Mouse (Mus musculus) heart, embryonic 14.5 days (tissue): ENCODE results near the gene Olfr54. TPM values are rescaled to one million over a fixed set of nuclear protein-coding genes. Genes with fewer than 3 reads are reported as not detected.
"Not testable (repeated sequence)": the region's sequence is repeated elsewhere in the genome, so short reads cannot be mapped to it uniquely, and the experiment has no call there.

Experiments
- ATAC-seq: fragments of 200-750 bp; cut with Nextera tagmentation; 2 replicates; pipeline ENCODE4 v1.8.0; 2017; ENCODE audit warnings: low read depth, moderate TSS enrichment; ENCODE audit not compliant: insufficient number of reproducible peaks, insufficient read depth, low FRiP score
- H3K27ac ChIP-seq, 2 experiments: fragments of 200-500 bp in 1 of 2; fragments of 300-500 bp in 1 of 2; sonication (generic) in 1 of 2; replicated peaks in 1 of 2; 2 replicates each; pipeline ENCODE4 v1.5.1; 2012 to 2014; ENCODE audit warnings: low read depth in 2 of 2, low read length in 2 of 2, control low read depth in 1 of 2, mild to moderate bottlenecking in 1 of 2, mixed read lengths in 1 of 2; ENCODE audit not compliant: control insufficient read depth in 1 of 2, insufficient read depth in 1 of 2
- H3K27me3 ChIP-seq: fragments of 300-500 bp; sonication (generic); 2 replicates; pipeline ENCODE4 v1.6.1; 2014; ENCODE audit warnings: mild to moderate bottlenecking, low read length, control low read depth; ENCODE audit not compliant: control insufficient read depth, insufficient read depth
- H3K36me3 ChIP-seq: fragments of 300-500 bp; sonication (generic); 2 replicates; pipeline ENCODE4 v1.6.1; 2014; ENCODE audit warnings: mild to moderate bottlenecking, control low read depth, low read length, mixed read lengths; ENCODE audit not compliant: control insufficient read depth, insufficient read depth
- H3K4me1 ChIP-seq, 2 experiments: fragments of 200-500 bp in 1 of 2; fragments of 300-500 bp in 1 of 2; sonication (generic) in 1 of 2; 2 replicates each; pipeline ENCODE4 v1.6.1; 2012 to 2014; ENCODE audit warnings: low read length in 2 of 2, control low read depth in 1 of 2, mixed read lengths in 1 of 2; ENCODE audit not compliant: control insufficient read depth in 2 of 2, insufficient read depth in 2 of 2
- H3K4me2 ChIP-seq: fragments of 300-500 bp; sonication (generic); 2 replicates; pipeline ENCODE4 v1.6.1; 2014; ENCODE audit warnings: mild to moderate bottlenecking, low read length
- H3K4me3 ChIP-seq, 2 experiments: fragments of 200-500 bp in 1 of 2; fragments of 300-500 bp in 1 of 2; sonication (generic) in 1 of 2; 2 replicates each; pipeline ENCODE4 v1.5.1; 2012 to 2014; ENCODE audit warnings: low read length in 2 of 2, mild to moderate bottlenecking in 2 of 2, control low read depth in 1 of 2, low read depth in 1 of 2, moderate library complexity in 1 of 2; ENCODE audit not compliant: control insufficient read depth in 1 of 2, insufficient read depth in 1 of 2
- H3K9ac ChIP-seq: fragments of 300-500 bp; sonication (generic); 2 replicates; pipeline ENCODE4 v1.6.1; 2014; ENCODE audit warnings: mild to moderate bottlenecking, low read length
- H3K9me3 ChIP-seq: fragments of 300-500 bp; sonication (generic); 2 replicates; pipeline ENCODE4 v1.6.1; 2016; ENCODE audit warnings: low read length, control low read depth; ENCODE audit not compliant: control insufficient read depth
- WGBS: fragments of 180-500 bp; shearing (Covaris S2); extraction: QIAGEN DNeasy Blood & Tissue Kit; methylation state at CpG from one replicate; pipeline ENCODE4 v1.1.7; 2014; 5-methylcytosine and 5-hydroxymethylcytosine counted together
- polyA plus RNA-seq: library from polyadenylated mRNA; unstranded; fragments of >200 nt; fragmentation: Nextera tagmentation; extraction: Ambion mirVana; gene quantifications from 2 replicates; pipeline ENCODE4 v1.2.1, GENCODE M21; 2014

Olfr54 gene
- polyA plus RNA-seq, 1 experiment from 2014 or later = not detected

GRCm38 (mm10) chr11:51026811-51027210 is 12.8 kb downstream of the Olfr54 start:
- H3K9me3 ChIP-seq, H3K36me3 ChIP-seq, H3K4me3 ChIP-seq, H3K9ac ChIP-seq, H3K27ac ChIP-seq, H3K27me3 ChIP-seq, H3K4me1 ChIP-seq, ATAC-seq, H3K4me2 ChIP-seq: not testable (repeated sequence)
- 73% methylated on average over 11 of the region's 11 CpGs for WGBS

- not testable (repeated sequence) for H3K9ac ChIP-seq, H3K27ac ChIP-seq, H3K27me3 ChIP-seq, H3K4me2 ChIP-seq, H3K4me3 ChIP-seq, H3K4me1 ChIP-seq, ATAC-seq, H3K9me3 ChIP-seq, H3K36me3 ChIP-seq
- 74% methylated on average over 8 of the region's 8 CpGs for WGBS
Observed at GRCm38 (mm10) chr11:51029381-51029780, 15.3 kb downstream of the Olfr54 start.

DNA sequence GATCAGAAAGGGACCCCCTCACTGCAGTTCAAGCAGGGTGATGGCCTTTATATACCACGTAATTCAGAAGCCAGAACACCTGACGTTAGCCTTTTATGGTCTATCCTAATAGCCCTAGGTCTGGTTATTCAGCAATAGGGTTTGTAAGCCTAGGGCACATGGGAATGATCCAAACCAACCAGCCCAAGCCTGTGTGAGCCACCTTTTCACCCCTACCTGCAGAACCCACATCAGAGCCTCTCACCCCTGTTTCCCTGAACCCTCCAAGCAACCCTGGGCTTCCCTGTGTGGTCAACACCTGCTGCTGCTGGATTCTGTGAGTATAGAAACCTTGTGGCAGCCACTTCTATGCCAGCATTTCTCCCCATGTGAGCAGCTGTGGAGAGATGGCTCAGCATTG is 16.2 kb downstream of the Olfr54 start:
- Histone ChIP-seq H3K36me3 (no peaks in the 10 kb centered on the region), H3K4me1 (no peaks in the 10 kb centered on the region), H3K27me3 (no peaks in the 10 kb centered on the region), H3K9me3 (no peaks in the 10 kb centered on the region), H3K27ac (no peak overlapping the region), H3K4me3 (no peak overlapping the region), H3K9ac (no peak overlapping the region), H3K4me2 (no peak overlapping the region)
- ATAC-seq = no peak
- WGBS = 79% methylated on average over 2 of the region's 2 CpGs

- Histone ChIP-seq H3K36me3 (no peaks in the 10 kb centered on the region), H3K4me2 (no peak overlapping the region), H3K9ac (no peak overlapping the region), H3K27ac (no peak overlapping the region), H3K4me3 (no peak overlapping the region), H3K4me1 (peaks cover 0 to 3% of the 10 kb centered on the region in 2 experiments; a peak in 1 of 4 replicates), H3K9me3 (0 out of 2 replicates have a peak, but pooled peaks cover 3% of the 10 kb centered on the region), H3K27me3 (no peaks in the 10 kb centered on the region)
- WGBS = 4% methylated on average over 1 of the region's 1 CpGs
- ATAC-seq = no peak
Observed at GRCm38 (mm10) chr11:51032851-51033250, 18.8 kb downstream of the Olfr54 start.

- H3K4me2 ChIP-seq, H3K4me3 ChIP-seq, H3K27ac ChIP-seq, H3K4me1 ChIP-seq, H3K27me3 ChIP-seq, H3K9ac ChIP-seq, H3K9me3 ChIP-seq, H3K36me3 ChIP-seq, ATAC-seq: not testable (repeated sequence)
Observed at GRCm38 (mm10) chr11:51034141-51034540, 20.1 kb downstream of the Olfr54 start.

- Histone ChIP-seq H3K36me3 (no peaks in the 10 kb centered on the region), H3K9ac (no peak overlapping the region), H3K4me3 (no peak overlapping the region), H3K9me3 (0 out of 2 replicates have a peak, but pooled peaks cover 3% of the 10 kb centered on the region), H3K27ac (no peak overlapping the region), H3K4me1 (peaks cover 0 to 3% of the 10 kb centered on the region in 2 experiments; a peak in 1 of 4 replicates), H3K4me2 (no peak overlapping the region), H3K27me3 (no peaks in the 10 kb centered on the region)
- 30% methylated on average over 2 of the region's 2 CpGs for WGBS
- no peak for ATAC-seq
Observed at GRCm38 (mm10) chr11:51035951-51036350, 21.9 kb downstream of the Olfr54 start.

DNA sequence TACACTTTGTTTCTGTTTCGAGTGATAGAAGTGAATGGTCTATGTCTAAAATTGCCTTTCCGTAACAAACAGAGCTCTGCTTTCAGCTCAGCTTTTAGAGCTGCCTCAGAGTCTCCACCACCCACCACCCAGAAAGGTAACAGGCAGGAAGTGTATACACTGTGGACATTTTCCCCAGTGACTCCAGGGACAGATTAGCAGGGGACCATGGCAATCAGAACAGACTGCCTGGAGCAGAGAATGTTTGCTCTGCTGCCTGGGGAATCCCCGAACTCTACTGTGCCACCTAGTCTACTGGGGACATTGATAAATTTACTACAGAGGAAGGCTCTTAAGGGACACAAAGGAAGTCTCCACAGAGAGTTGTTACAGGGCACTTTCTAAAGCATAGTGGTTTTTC is 30.7 kb downstream of the Olfr54 start:
- not testable (repeated sequence) for H3K4me2 ChIP-seq, H3K36me3 ChIP-seq, H3K27me3 ChIP-seq, ATAC-seq, H3K9me3 ChIP-seq, H3K4me3 ChIP-seq, H3K27ac ChIP-seq, H3K9ac ChIP-seq, H3K4me1 ChIP-seq
- WGBS = 63% methylated on average over 3 of the region's 3 CpGs

DNA sequence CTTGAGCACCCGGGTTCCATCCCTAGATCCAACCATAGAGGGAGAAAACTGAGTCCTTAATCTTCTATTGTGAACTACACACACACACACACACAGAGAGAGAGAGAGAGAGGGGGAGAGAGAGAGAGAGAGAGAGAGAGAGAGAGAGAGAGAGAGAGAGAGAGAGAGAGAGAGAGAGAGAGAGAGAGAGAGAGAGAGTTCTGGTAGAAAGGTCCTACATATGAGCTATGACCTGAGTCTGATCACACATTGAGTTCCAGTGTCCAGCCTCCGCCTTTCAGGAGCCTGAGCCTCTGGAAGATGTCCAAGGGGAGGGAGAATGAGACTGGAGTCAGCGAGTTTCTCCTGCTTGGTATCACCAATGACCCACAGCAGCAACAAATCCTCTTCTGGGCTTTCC is 33.8 kb downstream of the Olfr54 start, which contains the start of gene Olfr1375:
Olfr1375 (plus strand) TSS at position 301 of the 400 bp plus-strand sequence.
- WGBS = 79% methylated on average over 3 of the region's 3 CpGs

More for the DNA sequence above, 33.8 kb downstream of the Olfr54 start, which contains the start of gene Olfr1375:
- H3K9ac ChIP-seq, H3K9me3 ChIP-seq, H3K36me3 ChIP-seq, H3K4me2 ChIP-seq, H3K27ac ChIP-seq, H3K27me3 ChIP-seq, H3K4me1 ChIP-seq, H3K4me3 ChIP-seq, ATAC-seq: not testable (repeated sequence)
